Mouse (Mus musculus) lung, adult 2 months (tissue): ENCODE results near the gene Pitpnm2.

Experiments
- CTCF ChIP-seq: fragments of 200-500 bp; IDR thresholded peaks from 2 replicates; pipeline ENCODE4 v1.5.1; 2011; ENCODE audit warnings: mild to moderate bottlenecking, low read length, control low read depth; ENCODE audit not compliant: insufficient read depth
- POLR2A ChIP-seq: fragments of 200-500 bp; IDR thresholded peaks from 2 replicates; pipeline ENCODE4 v1.6.1; 2011; ENCODE audit warnings: low read depth, mild to moderate bottlenecking, control low read depth, low read length, borderline replicate concordance; ENCODE audit errors: extremely low read depth

DNA sequence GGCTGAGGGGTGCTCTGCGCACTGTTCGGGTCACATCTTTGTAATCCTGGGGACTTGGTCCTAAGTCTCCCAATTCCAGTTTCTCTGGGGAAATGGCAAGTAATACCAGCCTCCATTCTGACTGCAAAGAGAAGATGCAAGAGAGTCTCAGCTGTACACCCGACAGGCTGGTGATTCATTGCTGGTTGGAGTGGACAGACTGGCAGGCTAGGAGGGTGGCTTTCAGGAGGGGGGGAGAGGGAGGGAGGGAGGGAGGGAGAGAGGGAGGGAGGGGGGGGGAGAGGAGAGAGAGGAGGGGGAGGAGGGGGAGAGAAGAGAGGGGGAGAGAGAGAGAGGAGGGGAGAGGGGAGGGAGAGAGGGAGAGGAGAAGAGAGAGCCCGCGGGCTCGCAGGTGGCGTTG lies 134.0 kb downstream of the Pitpnm2 start:
- TF ChIP-seq CTCF (no peak), POLR2A (no peak)
